Mouse (Mus musculus): Measurements from ENCODE around the gene 4930452B06Rik.

The 4930452B06Rik gene

GRCm38 (mm10) chr14:8525232-8525631 is 140.8 kb downstream of the 4930452B06Rik start:
- DNase-seq (ENCODE audit: low spot score), result no peak

- no peak for DNase-seq (ENCODE audit: low spot score)
Measured at GRCm38 (mm10) chr14:8517681-8518080, 148.4 kb downstream of the 4930452B06Rik start.

- no peak for DNase-seq (ENCODE audit: low spot score)
Measured at GRCm38 (mm10) chr14:8514071-8514470, 152.0 kb downstream of the 4930452B06Rik start.

- DNase-seq (ENCODE audit: low spot score), result no peak
Measured at GRCm38 (mm10) chr14:8511276-8511675, 154.8 kb downstream of the 4930452B06Rik start.

- no peak for DNase-seq (ENCODE audit: low spot score)
Measured at GRCm38 (mm10) chr14:8510288-8510959, 155.6 kb downstream of the 4930452B06Rik start.

- no peak for DNase-seq (ENCODE audit: low spot score)
Measured at GRCm38 (mm10) chr14:8508669-8509068, 157.4 kb downstream of the 4930452B06Rik start.

- DNase-seq (ENCODE audit: low spot score), result no peak
Measured at GRCm38 (mm10) chr14:8504206-8504605, 161.8 kb downstream of the 4930452B06Rik start.

- no peak for DNase-seq (ENCODE audit: low spot score)
Measured at GRCm38 (mm10) chr14:8503345-8503744, 162.7 kb downstream of the 4930452B06Rik start.

GRCm38 (mm10) chr14:8502496-8502895 is 163.5 kb downstream of the 4930452B06Rik start:
- DNase-seq (ENCODE audit: low spot score), result no peak

- no peak for DNase-seq (ENCODE audit: low spot score)
Measured at GRCm38 (mm10) chr14:8495691-8496090, 170.3 kb downstream of the 4930452B06Rik start.

GRCm38 (mm10) chr14:8494952-8495351 is 171.1 kb downstream of the 4930452B06Rik start:
- DNase-seq (ENCODE audit: low spot score), result no peak

- DNase-seq (ENCODE audit: low spot score), result no peak
Measured at GRCm38 (mm10) chr14:8494260-8494659, 171.8 kb downstream of the 4930452B06Rik start.

- DNase-seq (ENCODE audit: low spot score), result no peak
Measured at GRCm38 (mm10) chr14:8478098-8478497, 187.9 kb downstream of the 4930452B06Rik start.

GRCm38 (mm10) chr14:8477348-8477747 is 188.7 kb downstream of the 4930452B06Rik start:
- no peak for DNase-seq (ENCODE audit: low spot score)

GRCm38 (mm10) chr14:8476606-8477005 is 189.4 kb downstream of the 4930452B06Rik start:
- DNase-seq (ENCODE audit: low spot score), result no peak

- no peak for DNase-seq (ENCODE audit: low spot score)
Measured at GRCm38 (mm10) chr14:8475851-8476250, 190.2 kb downstream of the 4930452B06Rik start.

- DNase-seq (ENCODE audit: low spot score), result no peak
Measured at GRCm38 (mm10) chr14:8472884-8473283, 193.2 kb downstream of the 4930452B06Rik start.

GRCm38 (mm10) chr14:8464401-8465154 is 201.5 kb downstream of the 4930452B06Rik start:
- DNase-seq (ENCODE audit: low spot score), result no peak

- DNase-seq (ENCODE audit: low spot score), result no peak
Measured at GRCm38 (mm10) chr14:8462973-8463372, 203.1 kb downstream of the 4930452B06Rik start.

- DNase-seq (ENCODE audit: low spot score), result no peak
Measured at GRCm38 (mm10) chr14:8462321-8462909, 203.6 kb downstream of the 4930452B06Rik start.

GRCm38 (mm10) chr14:8460226-8461129 is 205.6 kb downstream of the 4930452B06Rik start:
- DNase-seq (ENCODE audit: low spot score), result peak; percentile 35

GRCm38 (mm10) chr14:8459759-8460158 is 206.3 kb downstream of the 4930452B06Rik start:
- DNase-seq (ENCODE audit: low spot score), result no peak

Data from urinary bladder, postnatal 25 days (tissue).